Mouse (Mus musculus) cerebellum, adult 2 months (tissue): ENCODE data around the gene Slc16a5.

Source experiments
- CTCF ChIP-seq: fragments of 200-500 bp; IDR thresholded peaks from 2 replicates; pipeline ENCODE4 v1.5.1; 2011; ENCODE audit warnings: low read depth, mild to moderate bottlenecking, control low read depth, low read length, moderate library complexity, borderline replicate concordance; ENCODE audit not compliant: insufficient read depth
- POLR2A ChIP-seq: fragments of 200-500 bp; IDR thresholded peaks from 2 replicates; pipeline ENCODE4 v1.6.1; 2011; ENCODE audit warnings: low read length, control low read depth, borderline replicate concordance; ENCODE audit not compliant: insufficient read depth

GRCm38 (mm10) chr11:115451781-115452241 is 10.5 kb upstream of the Slc16a5 start:
- TF ChIP-seq CTCF (no peak), POLR2A (no peak)
